In the genomic region with DNA sequence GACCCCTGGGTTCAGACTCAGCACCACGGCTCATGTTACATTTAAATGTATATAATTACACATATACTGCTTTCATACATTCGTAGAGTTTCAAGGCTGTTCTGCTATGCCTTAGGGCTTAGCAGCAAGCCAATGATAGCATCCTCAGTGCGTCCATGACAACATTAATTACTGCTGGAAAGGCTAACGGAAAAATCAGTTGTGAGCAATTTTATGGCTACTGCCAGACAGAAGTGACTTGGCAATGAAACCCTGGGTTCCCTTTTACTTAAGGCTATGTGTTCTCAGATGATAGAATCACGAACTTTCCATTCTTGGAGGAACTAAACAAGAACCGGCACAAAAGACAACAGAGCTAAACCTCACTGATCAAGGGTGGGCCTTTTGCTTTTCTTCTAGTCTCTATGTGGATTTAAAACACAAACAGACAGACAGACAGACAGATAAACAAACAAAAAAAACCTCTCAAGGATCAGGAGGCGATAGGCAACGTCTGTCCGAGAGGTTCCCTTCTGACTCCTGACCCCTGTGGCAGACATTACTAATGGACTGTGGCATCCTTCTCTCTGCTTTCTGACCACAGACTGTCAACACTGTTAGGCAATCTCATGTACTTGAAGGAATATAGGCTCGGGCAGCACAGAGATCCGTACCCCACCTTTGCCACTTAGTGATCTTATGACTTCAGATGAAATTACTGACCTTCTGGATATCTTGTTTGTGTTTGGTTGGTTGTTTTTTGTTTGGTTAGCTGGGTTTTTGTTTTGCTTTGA, we compare ENCODE assay signal across 13 mouse cellular contexts.
DNase-seq lines count a peak whose midpoint lies in the region; ATAC-seq lines count a peak whose summit lies in the region.
"Had no signal": no experiment of that assay in that cellular context is flagged by ENCODE, and none has a peak within 500 bp of the region (broad histone marks: within the 10 kb centered on the region; RNA-seq: fewer than 3 reads in every experiment).

No protein-coding gene starts in this region.

- no peak overlapping the region for H3K4me3 ChIP-seq in hindbrain, embryonic 13.5 days
- H3K4me3 ChIP-seq in hindbrain, embryonic 16.5 days (ENCODE audit: low read length), result no peak overlapping the region
- H3K4me3 ChIP-seq in neural tube, embryonic 13.5 days, result no peak overlapping the region
- H3K4me3 ChIP-seq: heart, embryonic 10.5 days had no signal

- no peak for ATAC-seq in hindbrain, embryonic 13.5 days (ENCODE audit: low FRiP score)
- ATAC-seq in hindbrain, embryonic 16.5 days, result no peak
- ATAC-seq in neural tube, embryonic 13.5 days (ENCODE audit: low read depth), result no peak
- ATAC-seq in hematopoietic stem cell, adult 5-6 weeks (replicated peaks in 1 of 2; ENCODE audit: insufficient read depth in 1 of 2, low FRiP score in 2 of 2, low TSS enrichment in 1 of 2, low read depth in 1 of 2, poor library complexity in 2 of 2, severe bottlenecking in 2 of 2), result peak; percentile 19 to 38; a peak in 3 of 4 replicates

- H3K4me1 ChIP-seq in hindbrain, embryonic 13.5 days (replicated peaks), result peaks cover 33% of the 10 kb centered on the region
- peaks cover 10% of the 10 kb centered on the region for H3K4me1 ChIP-seq in hindbrain, embryonic 16.5 days (ENCODE audit: control insufficient read depth, insufficient read depth, low read depth, low read length)
- H3K4me1 ChIP-seq in neural tube, embryonic 13.5 days (replicated peaks), result peaks cover 40% of the 10 kb centered on the region

- no peaks in the 10 kb centered on the region for H3K27me3 ChIP-seq in hindbrain, embryonic 13.5 days
- no peaks in the 10 kb centered on the region for H3K27me3 ChIP-seq in hindbrain, embryonic 16.5 days (replicated peaks; ENCODE audit: control insufficient read depth, insufficient read depth, low read length)
- no peaks in the 10 kb centered on the region for H3K27me3 ChIP-seq in neural tube, embryonic 13.5 days

- H3K9ac ChIP-seq in hindbrain, embryonic 13.5 days, result no peak overlapping the region
- no peak overlapping the region for H3K9ac ChIP-seq in hindbrain, embryonic 16.5 days (ENCODE audit: low read depth, low read length)
- no peak overlapping the region for H3K9ac ChIP-seq in neural tube, embryonic 13.5 days

- H3K27ac ChIP-seq in hindbrain, embryonic 13.5 days, result peak overlapping the region; percentile 44
- H3K27ac ChIP-seq in hindbrain, embryonic 16.5 days (ENCODE audit: low read depth, low read length), result no peak overlapping the region
- peak overlapping the region; percentile 11 for H3K27ac ChIP-seq in neural tube, embryonic 13.5 days (replicated peaks)
- H3K27ac ChIP-seq: heart, embryonic 10.5 days had no signal

- no peak overlapping the region for H3K4me2 ChIP-seq in hindbrain, embryonic 13.5 days
- no peak overlapping the region for H3K4me2 ChIP-seq in hindbrain, embryonic 16.5 days (ENCODE audit: low read length)
- no peak overlapping the region for H3K4me2 ChIP-seq in neural tube, embryonic 13.5 days

- DNase-seq in neural tube, embryonic 10.5 days (ENCODE audit: extremely low spot score, low spot score), result no peak
- DNase-seq in spleen, adult 12 weeks (ENCODE audit: low spot score), result no peak
- DNase-seq in urinary bladder, postnatal 25 days (ENCODE audit: low spot score), result no peak
- no peak for DNase-seq in adrenal gland, postnatal 10 days
- DNase-seq: cerebellum, adult 18-20 months; kidney, postnatal 25 days; liver; thymus, adult 2 months had no signal

- WGBS in hindbrain, embryonic 13.5 days, result 56% methylated on average over 11 of the region's 11 CpGs
- 54% methylated on average over 11 of the region's 11 CpGs for WGBS in hindbrain, embryonic 16.5 days
- 45% methylated on average over 11 of the region's 11 CpGs for WGBS in neural tube, embryonic 13.5 days

- no peaks in the 10 kb centered on the region for H3K36me3 ChIP-seq in hindbrain, embryonic 13.5 days
- H3K36me3 ChIP-seq in hindbrain, embryonic 16.5 days (ENCODE audit: control insufficient read depth, insufficient read depth, low read length), result no peaks in the 10 kb centered on the region
- H3K36me3 ChIP-seq in neural tube, embryonic 13.5 days, result no peaks in the 10 kb centered on the region
- H3K36me3 ChIP-seq: heart, embryonic 10.5 days had no signal

- no peaks in the 10 kb centered on the region for H3K9me3 ChIP-seq in hindbrain, embryonic 13.5 days
- no peaks in the 10 kb centered on the region for H3K9me3 ChIP-seq in hindbrain, embryonic 16.5 days (ENCODE audit: control insufficient read depth, low read length)
- H3K9me3 ChIP-seq in neural tube, embryonic 13.5 days, result no peaks in the 10 kb centered on the region
- H3K9me3 ChIP-seq: heart, embryonic 10.5 days had no signal

Comparison
In these comparisons a context has a peak if more than half of its experiments do, and no peak if none do; other contexts are left out.
1. ATAC-seq: peak in hematopoietic stem cell, adult 5-6 weeks (2 of 2); none in hindbrain, embryonic 13.5 days (single experiment), hindbrain, embryonic 16.5 days (single experiment) and neural tube, embryonic 13.5 days (single experiment).